Mouse (Mus musculus) kidney, embryonic 14.5 days (tissue): ENCODE data around the gene Pacs2. TPM values are rescaled to one million over a fixed set of nuclear protein-coding genes. Genes with fewer than 3 reads are reported as not detected.

Source experiments
- ATAC-seq: fragments of 200-750 bp; cut with Nextera tagmentation; 2 replicates; pipeline ENCODE4 v1.8.0; 2017; ENCODE audit warnings: moderate number of reproducible peaks, mild to moderate bottlenecking, moderate TSS enrichment, moderate library complexity; ENCODE audit not compliant: low FRiP score, low TSS enrichment
- H3K27ac ChIP-seq: fragments of 300-500 bp; sonication (generic); 2 replicates; pipeline ENCODE4 v1.5.1; 2014; ENCODE audit warnings: low read depth, mild to moderate bottlenecking, low read length, moderate library complexity, mixed read lengths
- H3K27me3 ChIP-seq: fragments of 300-500 bp; sonication (generic); 2 replicates; pipeline ENCODE4 v1.6.1; 2014; ENCODE audit warnings: mild to moderate bottlenecking, low read length; ENCODE audit not compliant: control insufficient read depth, insufficient read depth
- H3K36me3 ChIP-seq: fragments of 300-500 bp; sonication (generic); 2 replicates; pipeline ENCODE4 v1.6.1; 2014; ENCODE audit warnings: low read length, mixed read lengths; ENCODE audit not compliant: control insufficient read depth, insufficient read depth
- H3K4me1 ChIP-seq: fragments of 300-500 bp; sonication (generic); 2 replicates; pipeline ENCODE4 v1.6.1; 2014; ENCODE audit warnings: low read length, mixed read lengths; ENCODE audit not compliant: control insufficient read depth, insufficient read depth
- H3K4me2 ChIP-seq: fragments of 300-500 bp; sonication (generic); replicated peaks from 2 replicates; pipeline ENCODE4 v1.6.1; 2014; ENCODE audit warnings: low read depth, mild to moderate bottlenecking, low read length
- H3K4me3 ChIP-seq: fragments of 300-500 bp; sonication (generic); 2 replicates; pipeline ENCODE4 v1.5.1; 2014; ENCODE audit warnings: mild to moderate bottlenecking, low read length
- H3K9ac ChIP-seq: fragments of 300-500 bp; sonication (generic); 2 replicates; pipeline ENCODE4 v1.6.1; 2014; ENCODE audit warnings: low read depth, mild to moderate bottlenecking, low read length, moderate library complexity
- H3K9me3 ChIP-seq: fragments of 300-500 bp; sonication (generic); 2 replicates; pipeline ENCODE4 v1.6.1; 2016; ENCODE audit warnings: low read length; ENCODE audit not compliant: control insufficient read depth
- WGBS: fragments of 180-500 bp; shearing (Covaris S2); extraction: QIAGEN DNeasy Blood & Tissue Kit; methylation state at CpG from one replicate; pipeline ENCODE4 v1.1.7; 2014; 5-methylcytosine and 5-hydroxymethylcytosine counted together
- polyA plus RNA-seq: library from polyadenylated mRNA; unstranded; fragments of >200 nt; fragmentation: Nextera tagmentation; extraction: Ambion mirVana; gene quantifications from 2 replicates; pipeline ENCODE4 v1.2.1, GENCODE M21; 2014

The Pacs2 gene
- polyA plus RNA-seq, 1 experiment from 2014 or later: 14.6 TPM

DNA sequence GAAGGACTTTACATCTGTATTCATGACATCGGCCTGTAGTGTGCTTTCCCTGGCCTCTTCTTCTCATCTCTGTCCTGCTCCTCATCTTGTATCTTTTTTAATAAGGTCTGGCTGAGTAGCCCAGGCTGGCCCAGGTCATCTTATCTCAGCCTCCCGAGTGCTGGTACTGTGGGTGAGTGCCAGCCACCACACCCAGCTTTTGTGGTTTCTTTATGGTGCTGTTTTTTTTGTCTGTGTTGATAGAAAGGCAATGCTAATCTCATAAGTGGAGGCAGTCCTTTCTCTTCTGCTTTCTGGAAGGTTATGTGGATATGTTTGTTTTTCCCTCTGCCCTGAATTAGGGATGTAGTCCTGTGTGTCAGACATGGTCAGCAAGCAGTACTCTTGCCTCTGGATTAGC is 28.2 kb downstream of the Pacs2 start:
- H3K4me2 ChIP-seq: no peak overlapping the region
- no peaks in the 10 kb centered on the region for H3K4me1 ChIP-seq
- no peak overlapping the region for H3K4me3 ChIP-seq
- H3K36me3 ChIP-seq: peaks cover 9% of the 10 kb centered on the region; the same call in 1 of the 2 replicates
- H3K27me3 ChIP-seq: no peaks in the 10 kb centered on the region
- no peak for ATAC-seq
- H3K9ac ChIP-seq: no peak overlapping the region
- no peak overlapping the region for H3K27ac ChIP-seq
- 90% methylated on average over 2 of the region's 2 CpGs for WGBS
- H3K9me3 ChIP-seq: no peaks in the 10 kb centered on the region

DNA sequence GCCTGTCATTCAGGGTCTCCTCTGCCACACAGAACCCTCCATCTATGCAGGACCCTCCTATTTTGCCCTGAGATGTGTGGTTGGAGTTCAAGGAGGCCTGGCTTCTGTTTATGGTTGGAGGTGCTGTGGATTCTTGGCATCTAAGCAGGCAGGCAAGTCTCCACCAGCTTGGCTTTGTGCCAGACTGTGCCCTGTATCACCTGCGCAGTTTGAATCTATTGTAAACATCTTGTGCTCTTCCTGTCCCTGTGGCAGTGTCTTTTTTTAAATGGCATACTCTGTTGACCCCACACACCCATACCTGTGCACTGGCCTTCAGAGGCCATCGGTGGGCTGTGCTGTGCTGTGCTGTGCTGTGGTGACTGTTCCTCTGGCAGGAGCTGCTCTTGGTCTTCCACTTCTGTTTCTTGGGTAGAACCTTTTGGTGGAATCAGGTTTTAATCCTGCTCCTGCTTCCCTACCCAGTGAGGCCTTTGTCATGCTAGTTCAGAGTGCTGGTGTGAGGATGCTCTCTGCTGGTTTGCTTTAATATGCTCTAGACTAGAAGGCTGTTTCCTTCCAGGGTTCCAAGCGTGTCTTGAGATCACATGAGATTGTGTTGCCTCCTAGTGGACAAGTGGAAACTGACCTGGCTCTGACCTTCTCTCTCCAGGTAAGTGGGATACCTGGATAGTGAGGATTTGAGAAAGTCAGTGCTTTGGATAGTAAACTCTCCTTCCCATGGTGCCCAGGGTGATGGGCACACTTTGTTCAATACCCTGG is 30.8 kb downstream of the Pacs2 start:
- no peaks in the 10 kb centered on the region for H3K27me3 ChIP-seq
- H3K9me3 ChIP-seq: no peaks in the 10 kb centered on the region
- 80% methylated on average over 3 of the region's 3 CpGs for WGBS
- H3K4me1 ChIP-seq: no peaks in the 10 kb centered on the region
- no peak overlapping the region for H3K4me3 ChIP-seq
- no peak overlapping the region for H3K27ac ChIP-seq
- no peak overlapping the region for H3K9ac ChIP-seq
- H3K36me3 ChIP-seq: peaks cover 24% of the 10 kb centered on the region
- H3K4me2 ChIP-seq: no peak overlapping the region
- no peak for ATAC-seq

DNA sequence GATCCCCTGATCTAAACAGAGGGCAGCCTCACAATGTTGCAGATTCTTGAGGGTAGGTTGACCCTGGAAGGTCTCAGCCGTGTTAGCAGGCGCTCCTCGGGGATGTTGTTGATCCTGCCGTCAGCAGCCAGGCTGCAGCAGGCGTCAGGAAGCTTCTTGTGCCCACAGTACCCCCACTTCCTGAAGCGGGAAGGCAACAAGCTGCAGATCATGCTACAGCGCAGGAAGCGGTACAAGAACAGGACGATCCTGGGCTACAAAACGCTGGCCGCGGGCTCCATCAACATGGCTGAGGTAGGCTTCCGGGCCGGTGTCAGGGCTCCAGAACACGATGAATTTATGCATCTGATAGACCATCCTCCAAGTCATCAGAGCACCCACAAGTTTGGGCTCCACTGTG is 32.6 kb downstream of the Pacs2 start:
- no peaks in the 10 kb centered on the region for H3K27me3 ChIP-seq
- H3K9me3 ChIP-seq: no peaks in the 10 kb centered on the region
- WGBS: 88% methylated on average over 15 of the region's 15 CpGs
- peaks cover 6% of the 10 kb centered on the region; the same call in 1 of the 2 replicates for H3K4me1 ChIP-seq
- no peak overlapping the region for H3K9ac ChIP-seq
- H3K27ac ChIP-seq: no peak overlapping the region
- peaks cover 37% of the 10 kb centered on the region for H3K36me3 ChIP-seq
- H3K4me2 ChIP-seq: no peak overlapping the region
- H3K4me3 ChIP-seq: no peak overlapping the region
- no peak for ATAC-seq

DNA sequence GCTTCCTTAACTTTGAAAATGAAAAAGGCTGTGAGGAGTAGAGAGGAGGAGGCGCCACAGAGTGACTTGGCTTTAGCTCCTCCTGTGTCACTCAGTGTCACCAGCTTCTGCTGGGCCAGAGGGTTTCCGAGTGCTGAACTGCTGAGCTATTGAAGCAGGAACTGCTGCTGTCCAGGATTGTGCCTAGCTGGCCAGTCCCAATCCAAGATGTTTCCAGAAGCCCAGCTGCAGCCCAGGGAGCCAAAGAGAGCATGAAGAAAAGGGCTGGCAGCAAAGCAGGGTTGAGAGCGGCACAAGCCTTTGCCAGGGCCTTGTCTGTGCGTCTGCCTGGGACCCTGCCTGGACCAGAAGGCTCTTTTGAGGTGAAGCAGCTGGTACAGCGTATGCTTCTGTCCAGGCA is 33.8 kb downstream of the Pacs2 start:
- 93% methylated on average over 5 of the region's 5 CpGs for WGBS
- Histone ChIP-seq H3K4me3 (no peak overlapping the region), H3K27ac (no peak overlapping the region), H3K27me3 (no peaks in the 10 kb centered on the region), H3K9me3 (no peaks in the 10 kb centered on the region), H3K9ac (no peak overlapping the region), H3K4me2 (no peak overlapping the region), H3K36me3 (peaks cover 47% of the 10 kb centered on the region), H3K4me1 (peaks cover 6% of the 10 kb centered on the region; the same call in 1 of the 2 replicates)
- ATAC-seq: no peak

DNA sequence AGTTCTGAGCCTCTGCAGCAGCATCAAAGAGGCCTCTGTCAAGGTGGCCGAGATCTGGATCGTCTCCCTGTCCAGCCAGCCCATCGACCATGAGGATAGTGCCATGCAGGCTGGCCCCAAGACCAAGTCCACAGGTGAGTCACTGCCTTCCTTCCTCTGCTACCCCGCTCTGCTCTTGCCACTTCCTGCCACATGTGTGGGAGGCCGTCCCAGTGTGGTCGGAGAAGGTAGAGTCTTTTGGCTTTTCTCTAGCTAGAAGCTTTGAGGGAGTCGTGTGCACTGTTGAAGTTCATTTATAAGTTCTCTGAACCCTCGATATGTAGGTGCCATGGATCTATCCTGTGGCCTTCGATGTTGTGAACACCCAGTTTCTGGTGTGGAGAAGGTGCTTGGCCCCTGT is 35.5 kb downstream of the Pacs2 start:
- Histone ChIP-seq H3K36me3 (peaks cover 62% of the 10 kb centered on the region), H3K27me3 (no peaks in the 10 kb centered on the region), H3K4me2 (no peak overlapping the region), H3K9ac (no peak overlapping the region), H3K4me1 (peaks cover 6% of the 10 kb centered on the region; the same call in 1 of the 2 replicates), H3K4me3 (no peak overlapping the region), H3K27ac (no peak overlapping the region), H3K9me3 (no peaks in the 10 kb centered on the region)
- no peak for ATAC-seq
- WGBS: 85% methylated on average over 9 of the region's 9 CpGs

DNA sequence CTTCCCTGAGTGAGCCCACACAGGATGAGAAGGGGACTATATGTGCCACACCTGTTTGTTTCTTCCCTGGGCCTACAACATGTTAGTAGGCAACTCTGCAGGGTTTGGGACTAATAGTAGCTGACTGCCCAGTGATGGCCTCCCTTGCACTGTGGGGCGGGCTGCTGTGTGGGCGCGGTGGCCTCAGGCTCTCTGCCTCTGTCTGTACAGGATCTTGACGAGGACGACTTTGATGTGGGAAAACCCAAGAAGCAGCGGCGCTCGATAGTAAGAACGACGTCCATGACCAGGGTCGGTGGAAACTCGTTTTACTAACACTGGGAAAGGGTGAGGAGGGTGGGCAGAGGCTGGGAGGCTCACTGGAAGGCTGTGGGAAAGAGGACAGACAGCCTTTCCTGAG is 36.4 kb downstream of the Pacs2 start:
- Histone ChIP-seq H3K9ac (no peak overlapping the region), H3K4me3 (no peak overlapping the region), H3K27ac (no peak overlapping the region), H3K36me3 (peaks cover 62% of the 10 kb centered on the region), H3K4me2 (no peak overlapping the region), H3K9me3 (no peaks in the 10 kb centered on the region), H3K4me1 (peaks cover 6% of the 10 kb centered on the region; the same call in 1 of the 2 replicates), H3K27me3 (no peaks in the 10 kb centered on the region)
- ATAC-seq: no peak
- 79% methylated on average over 12 of the region's 12 CpGs for WGBS

DNA sequence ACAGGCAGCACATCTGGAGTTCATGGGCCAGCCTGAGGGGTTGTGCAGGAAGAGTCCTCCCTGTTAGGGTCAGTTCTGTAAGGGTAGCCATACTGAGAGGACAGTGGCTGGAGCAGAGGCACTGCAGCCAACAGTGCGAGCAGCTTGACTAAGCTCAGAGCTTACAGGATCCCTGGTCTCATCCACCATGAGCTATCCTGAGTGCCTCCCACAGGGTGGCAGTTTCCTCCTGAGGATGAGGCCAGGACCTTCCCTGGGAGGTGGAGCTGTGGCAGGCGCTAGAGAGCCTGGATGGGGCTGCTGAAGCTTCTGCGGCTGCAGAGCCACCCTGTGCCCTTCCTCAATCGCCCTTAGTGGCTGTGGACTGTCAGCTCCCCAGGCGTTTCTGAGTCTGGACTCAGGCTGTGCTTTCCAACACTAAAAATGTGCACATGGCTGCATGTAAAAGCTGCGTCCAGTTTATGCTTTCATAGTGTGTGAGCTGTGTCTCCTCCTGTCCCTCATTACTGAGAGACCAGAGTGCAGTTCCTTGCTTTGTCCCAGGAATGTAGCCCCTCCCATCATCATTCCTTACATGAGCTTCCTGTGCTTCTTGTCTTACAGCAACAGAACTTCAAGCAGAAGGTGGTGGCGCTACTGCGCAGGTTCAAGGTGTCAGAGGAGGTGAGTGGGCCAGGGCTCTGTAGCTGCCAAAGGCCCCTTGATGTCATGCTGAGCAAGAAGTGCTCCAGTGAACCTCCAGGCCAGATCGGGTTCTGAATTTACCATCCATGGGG is 37.5 kb downstream of the Pacs2 start:
- H3K4me1 ChIP-seq: peaks cover 6% of the 10 kb centered on the region; the same call in 1 of the 2 replicates

DNA sequence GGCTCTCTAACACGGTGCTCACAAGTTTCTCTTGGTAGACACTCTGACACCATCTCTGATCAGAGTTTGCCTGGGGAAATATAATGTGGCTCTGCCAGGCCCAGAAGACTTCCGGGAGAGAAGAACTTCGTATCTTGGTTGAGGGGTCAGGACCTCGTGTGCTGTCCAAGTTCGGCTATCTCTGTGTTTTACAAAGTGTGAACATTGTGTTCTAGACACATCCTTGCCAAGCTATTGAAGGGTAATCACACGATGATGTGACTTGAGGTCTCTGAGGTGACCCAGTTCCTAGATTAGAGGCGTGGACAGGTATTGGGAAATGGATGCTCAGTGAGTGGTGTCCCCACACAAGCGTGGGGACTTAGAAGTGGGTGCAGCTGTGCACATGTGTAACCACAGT is 41.8 kb downstream of the Pacs2 start:
- WGBS: 79% methylated on average over 8 of the region's 8 CpGs
- Histone ChIP-seq H3K9ac (no peak overlapping the region), H3K36me3 (peaks cover 68% of the 10 kb centered on the region), H3K4me2 (no peak overlapping the region), H3K27ac (no peak overlapping the region), H3K4me3 (no peak overlapping the region), H3K4me1 (peaks cover 6% of the 10 kb centered on the region; the same call in 1 of the 2 replicates), H3K27me3 (no peaks in the 10 kb centered on the region), H3K9me3 (no peaks in the 10 kb centered on the region)
- ATAC-seq: no peak

More for the DNA sequence above, 37.5 kb downstream of the Pacs2 start:
- peak; percentile 29; the same call in 1 of the 2 replicates for ATAC-seq
- 44% methylated on average over 9 of the region's 9 CpGs for WGBS
- no peaks in the 10 kb centered on the region for H3K9me3 ChIP-seq
- no peaks in the 10 kb centered on the region for H3K27me3 ChIP-seq
- no peak overlapping the region for H3K4me3 ChIP-seq
- 0 out of 2 replicates have a peak overlapping the region, but pooled peaks have one; percentile 13 for H3K9ac ChIP-seq
- H3K4me2 ChIP-seq: no peak overlapping the region
- peak overlapping the region; percentile 30; the same call in 1 of the 2 replicates for H3K27ac ChIP-seq
- H3K36me3 ChIP-seq: peaks cover 62% of the 10 kb centered on the region

DNA sequence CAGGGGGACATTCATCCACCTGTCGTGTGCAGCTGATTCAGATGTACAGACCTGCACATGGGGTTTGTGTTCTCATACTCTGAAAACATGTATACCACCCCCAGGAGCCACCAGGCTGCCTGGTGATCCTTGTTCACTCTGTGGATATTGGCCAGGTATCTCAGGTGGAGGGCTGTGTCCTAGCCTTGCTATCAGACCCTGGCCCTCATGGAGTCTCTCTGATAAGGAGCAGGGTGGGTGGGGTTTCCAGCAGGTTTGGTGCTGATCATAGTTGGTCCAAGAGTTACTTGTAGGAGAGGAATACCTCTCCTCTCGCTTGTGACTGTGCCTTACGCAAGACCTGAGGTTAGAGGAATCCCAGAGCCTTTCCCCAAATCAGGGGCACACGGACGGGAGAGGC is 45.9 kb downstream of the Pacs2 start:
- Histone ChIP-seq H3K4me2 (no peak overlapping the region), H3K27ac (no peak overlapping the region), H3K4me3 (no peak overlapping the region), H3K36me3 (peaks cover 60% of the 10 kb centered on the region), H3K9me3 (no peaks in the 10 kb centered on the region), H3K4me1 (no peaks in the 10 kb centered on the region), H3K27me3 (no peaks in the 10 kb centered on the region), H3K9ac (no peak overlapping the region)
- ATAC-seq: no peak
- WGBS: 95% methylated on average over 5 of the region's 5 CpGs
